Mouse (Mus musculus): ENCODE results near the gene Rbp1. TPM values are rescaled to one million over a fixed set of nuclear protein-coding genes. Genes with fewer than 3 reads are reported as not detected.

Rbp1 gene
- polyA plus RNA-seq, 1 experiment from 2014 or later, result 25.5 TPM

DNA sequence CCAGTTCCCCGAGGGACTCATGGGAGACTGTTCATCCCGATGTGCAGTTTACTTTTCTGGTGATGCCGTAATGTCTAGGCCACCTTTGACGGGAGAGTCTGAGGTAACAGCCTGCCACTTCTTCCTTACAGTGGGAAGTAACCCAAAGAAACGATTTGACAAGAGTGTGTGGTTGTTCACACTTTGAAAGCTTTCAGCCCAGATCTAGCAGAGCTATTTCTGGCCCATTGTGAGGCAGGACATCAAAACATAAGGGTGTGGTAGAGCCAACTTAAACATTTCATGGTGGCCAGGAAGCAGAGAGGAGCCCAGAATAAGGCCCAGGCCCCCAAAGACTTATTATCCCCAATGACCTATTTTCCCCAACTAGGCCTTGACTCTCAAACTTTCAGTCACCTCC, 21.1 kb upstream of the Rbp1 start:
- Histone ChIP-seq H3K27ac (replicated peaks) (no peak overlapping the region), H3K36me3 (no peaks in the 10 kb centered on the region), H3K4me3 (no peak overlapping the region), H3K27me3 (ENCODE audit: low read depth, poor library complexity, severe bottlenecking) (no peaks in the 10 kb centered on the region), H3K4me1 (no peaks in the 10 kb centered on the region), H3K9me3 (replicated peaks) (no peaks in the 10 kb centered on the region)
- DNase-seq (ENCODE audit: low spot score), result no peak
- WGBS, result 85% methylated on average over 5 of the region's 5 CpGs

DNA sequence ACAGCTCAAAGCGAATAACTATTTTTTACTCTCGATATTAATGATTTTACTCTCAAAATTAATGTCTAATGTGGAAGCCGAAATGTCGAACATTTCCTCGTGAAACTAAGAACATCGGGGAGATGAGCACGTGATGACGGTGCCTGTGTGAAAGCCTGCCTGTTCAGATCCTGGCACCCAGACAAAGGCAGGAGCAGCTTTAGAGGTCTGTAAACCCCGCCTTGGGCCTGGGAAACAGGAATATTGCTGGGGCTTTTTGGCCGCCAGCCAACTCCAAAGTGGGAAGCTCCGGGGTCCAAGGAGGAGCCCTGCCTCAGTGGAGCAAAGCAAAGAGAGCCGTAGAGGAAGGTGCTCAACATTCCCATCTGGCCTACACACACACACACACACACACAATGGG, 15.0 kb upstream of the Rbp1 start:
- Histone ChIP-seq H3K27me3 (ENCODE audit: low read depth, poor library complexity, severe bottlenecking) (no peaks in the 10 kb centered on the region), H3K4me1 (no peaks in the 10 kb centered on the region), H3K4me3 (no peak overlapping the region), H3K36me3 (no peaks in the 10 kb centered on the region), H3K27ac (replicated peaks) (no peak overlapping the region), H3K9me3 (replicated peaks) (no peaks in the 10 kb centered on the region)
- no peak for DNase-seq (ENCODE audit: low spot score)
- 91% methylated on average over 12 of the region's 12 CpGs for WGBS

DNA sequence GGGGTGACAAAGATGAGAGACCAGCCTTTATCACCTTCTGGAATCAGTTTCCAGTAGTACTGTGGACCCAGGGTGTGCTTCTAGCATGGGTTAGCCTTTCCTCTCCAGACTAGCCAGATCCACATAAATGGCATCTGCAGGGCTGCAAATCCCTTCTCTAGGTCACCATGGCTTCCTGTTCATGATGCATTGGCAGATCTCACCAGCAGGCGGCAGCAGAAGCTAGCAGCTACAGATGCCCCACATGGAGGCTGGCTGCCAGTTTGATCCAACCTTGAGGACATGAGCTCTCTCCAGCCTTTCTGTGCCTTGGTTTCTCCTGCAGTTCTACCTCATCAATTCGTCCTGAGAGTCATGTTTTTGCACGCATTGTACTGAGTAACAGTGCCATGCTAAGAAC, 13.6 kb upstream of the Rbp1 start:
- Histone ChIP-seq H3K27ac (replicated peaks) (no peak overlapping the region), H3K4me3 (no peak overlapping the region), H3K36me3 (no peaks in the 10 kb centered on the region), H3K4me1 (no peaks in the 10 kb centered on the region), H3K27me3 (ENCODE audit: low read depth, poor library complexity, severe bottlenecking) (no peaks in the 10 kb centered on the region), H3K9me3 (replicated peaks) (no peaks in the 10 kb centered on the region)
- DNase-seq (ENCODE audit: low spot score), result peak; percentile 73
- WGBS, result 39% methylated on average over 3 of the region's 3 CpGs

DNA sequence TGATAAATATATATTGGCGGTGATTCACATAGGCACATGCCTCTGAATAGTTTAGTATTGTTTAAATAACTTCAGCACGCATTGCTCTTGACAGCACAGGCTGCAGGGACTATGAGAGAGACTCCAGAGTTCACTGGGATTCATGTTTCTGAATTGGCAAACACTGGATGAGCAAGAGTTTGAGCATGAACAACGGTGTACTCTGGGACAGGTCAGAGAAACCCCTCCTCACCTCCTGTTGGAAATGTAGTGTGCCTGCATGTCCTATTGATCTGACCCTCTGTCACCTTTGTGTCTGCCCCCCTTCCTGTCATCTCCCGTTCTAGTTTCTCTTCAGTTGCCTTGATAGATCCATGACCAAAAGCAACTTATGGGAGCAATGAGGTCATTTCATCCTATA, 7.3 kb upstream of the Rbp1 start:
- Histone ChIP-seq H3K27ac (replicated peaks) (no peak overlapping the region), H3K4me1 (no peaks in the 10 kb centered on the region), H3K36me3 (no peaks in the 10 kb centered on the region), H3K27me3 (ENCODE audit: low read depth, poor library complexity, severe bottlenecking) (0 out of 2 replicates have a peak, but pooled peaks cover 7% of the 10 kb centered on the region), H3K9me3 (replicated peaks) (0 out of 2 replicates have a peak, but pooled peaks cover 3% of the 10 kb centered on the region), H3K4me3 (no peak overlapping the region)
- WGBS, result 87% methylated on average over 4 of the region's 4 CpGs
- DNase-seq (ENCODE audit: low spot score), result no peak

DNA sequence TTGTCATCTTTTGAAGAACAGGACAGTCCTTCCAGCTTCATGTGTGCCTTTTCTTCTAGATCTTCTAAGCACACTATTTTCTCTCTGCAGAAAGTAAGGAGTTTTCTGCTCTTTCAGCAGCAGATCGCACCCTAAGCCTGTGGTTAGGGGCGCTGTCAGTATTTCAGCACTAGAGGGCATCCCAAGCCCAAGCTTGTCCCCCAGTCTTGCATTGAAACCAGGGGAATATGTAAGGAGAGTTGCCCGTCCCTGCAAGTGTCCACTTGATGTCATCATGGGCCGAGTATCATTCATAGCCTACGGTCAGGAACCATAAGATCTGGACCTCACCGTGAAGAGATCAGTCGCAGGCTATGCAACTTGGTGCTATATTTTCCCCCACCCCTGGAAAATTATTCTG, 4.8 kb upstream of the Rbp1 start:
- 54% methylated on average over 7 of the region's 7 CpGs for WGBS
- peak; percentile 43 for DNase-seq (ENCODE audit: low spot score)

DNA sequence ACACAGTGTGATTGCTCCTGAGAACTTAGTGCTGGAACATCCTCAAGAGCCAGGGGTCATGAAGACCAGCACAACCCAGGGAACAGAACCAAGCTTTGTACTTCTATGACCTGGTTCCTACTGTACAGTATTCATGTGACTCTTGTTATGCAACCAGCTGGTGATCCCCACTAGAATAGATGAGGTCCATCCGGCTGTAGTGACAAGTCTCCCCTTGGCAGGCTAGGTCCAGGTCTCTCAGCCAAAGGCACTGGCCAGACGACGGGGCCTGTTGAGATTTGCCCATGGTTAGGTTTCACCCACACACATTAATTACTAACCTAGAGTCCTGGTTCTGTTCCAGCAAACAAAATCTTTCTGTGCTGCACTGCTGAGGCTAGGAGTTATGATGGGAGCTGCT, 4.4 kb upstream of the Rbp1 start:
- peaks cover 29% of the 10 kb centered on the region for H3K27me3 ChIP-seq (ENCODE audit: low read depth, poor library complexity, severe bottlenecking)
- DNase-seq (ENCODE audit: low spot score), result no peak
- no peaks in the 10 kb centered on the region for H3K36me3 ChIP-seq
- 0 out of 2 replicates have a peak, but pooled peaks cover 3% of the 10 kb centered on the region for H3K9me3 ChIP-seq (replicated peaks)
- no peaks in the 10 kb centered on the region for H3K4me1 ChIP-seq
- no peak overlapping the region for H3K4me3 ChIP-seq
- H3K27ac ChIP-seq (replicated peaks), result no peak overlapping the region
- WGBS, result 91% methylated on average over 3 of the region's 3 CpGs

More for the DNA sequence above, 4.8 kb upstream of the Rbp1 start:
- Histone ChIP-seq H3K36me3 (no peaks in the 10 kb centered on the region), H3K27me3 (ENCODE audit: low read depth, poor library complexity, severe bottlenecking) (peaks cover 25% of the 10 kb centered on the region), H3K4me3 (no peak overlapping the region), H3K9me3 (replicated peaks) (0 out of 2 replicates have a peak, but pooled peaks cover 3% of the 10 kb centered on the region), H3K27ac (replicated peaks) (no peak overlapping the region), H3K4me1 (no peaks in the 10 kb centered on the region)

DNA sequence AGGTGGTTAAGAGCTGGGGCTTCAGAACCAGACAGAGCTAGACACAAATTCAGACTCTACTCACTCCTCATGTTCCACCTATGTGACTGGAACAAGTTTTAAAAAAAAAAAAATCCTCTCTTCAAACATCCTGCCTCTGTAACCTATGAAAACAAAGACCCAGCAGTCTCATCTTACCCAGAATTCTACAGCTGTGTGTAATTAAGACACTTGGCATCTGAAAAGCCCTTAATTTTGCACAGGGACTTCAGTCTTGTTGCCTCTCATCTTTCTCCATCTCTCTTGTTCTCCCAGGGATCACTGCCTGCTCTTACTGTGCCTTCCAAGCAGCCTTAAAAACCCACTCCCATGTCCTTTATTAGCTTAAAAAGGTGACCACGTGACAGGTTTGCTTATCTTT, 2.1 kb upstream of the Rbp1 start:
- Histone ChIP-seq H3K27ac (replicated peaks) (no peak overlapping the region), H3K4me1 (peaks cover 20% of the 10 kb centered on the region), H3K4me3 (no peak overlapping the region), H3K9me3 (replicated peaks) (0 out of 2 replicates have a peak, but pooled peaks cover 3% of the 10 kb centered on the region), H3K36me3 (no peaks in the 10 kb centered on the region), H3K27me3 (ENCODE audit: low read depth, poor library complexity, severe bottlenecking) (peaks cover 52% of the 10 kb centered on the region)
- WGBS, result 79% methylated on average over 1 of the region's 1 CpGs
- DNase-seq (ENCODE audit: low spot score), result no peak

DNA sequence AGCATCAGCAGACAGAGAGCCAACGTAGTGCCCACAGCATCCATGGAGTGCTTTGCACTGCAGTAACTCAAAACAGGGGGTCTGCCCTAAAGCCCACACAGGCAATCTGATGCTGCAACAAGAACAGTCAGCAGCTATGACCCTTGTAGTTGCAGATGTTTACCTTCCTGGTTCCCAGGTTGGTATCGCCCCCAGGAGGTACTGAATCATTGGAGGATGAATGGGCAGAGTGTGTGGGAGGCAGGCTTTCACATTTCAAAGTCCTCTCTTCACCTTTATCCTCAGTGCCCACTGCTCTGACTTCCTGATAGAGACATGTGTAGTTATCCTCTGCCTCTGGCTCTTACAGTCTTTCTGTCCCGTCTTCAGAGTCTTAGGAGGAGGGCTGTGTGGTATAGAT, 858 bp upstream of the Rbp1 start:
- Histone ChIP-seq H3K4me3 (no peak overlapping the region), H3K4me1 (peaks cover 32% of the 10 kb centered on the region), H3K36me3 (no peaks in the 10 kb centered on the region), H3K27ac (replicated peaks) (no peak overlapping the region), H3K27me3 (ENCODE audit: low read depth, poor library complexity, severe bottlenecking) (peaks cover 64% of the 10 kb centered on the region), H3K9me3 (replicated peaks) (no peaks in the 10 kb centered on the region)
- no peak for DNase-seq (ENCODE audit: low spot score)
- WGBS, result 61% methylated on average over 3 of the region's 3 CpGs

DNA sequence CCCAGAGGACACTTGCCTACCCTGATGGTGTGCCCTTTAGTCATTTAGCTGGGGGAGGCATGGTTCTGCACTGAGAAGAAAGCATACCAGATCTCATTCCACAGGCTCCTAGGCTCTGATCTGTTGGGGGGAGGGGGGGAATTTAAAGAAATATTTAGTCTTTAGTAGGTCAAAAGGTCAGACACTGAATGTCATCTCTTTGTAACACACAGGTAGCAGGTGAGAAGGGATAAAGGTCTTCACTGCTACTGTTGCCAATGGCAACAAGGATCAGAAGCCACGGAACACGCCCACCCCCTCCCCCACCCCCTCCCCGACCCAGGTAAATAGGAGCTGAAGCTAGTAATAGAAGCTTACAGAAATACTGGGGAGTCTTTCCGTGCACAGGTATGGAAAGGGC, 930 bp downstream of the Rbp1 start:
- no peaks in the 10 kb centered on the region for H3K9me3 ChIP-seq (replicated peaks)
- no peak for DNase-seq (ENCODE audit: low spot score)
- H3K27ac ChIP-seq (replicated peaks), result no peak overlapping the region
- H3K36me3 ChIP-seq, result no peaks in the 10 kb centered on the region
- whole genome bisulfite sequencing, result 5% methylated on average over 4 of the region's 4 CpGs
- peaks cover 76% of the 10 kb centered on the region for H3K27me3 ChIP-seq (ENCODE audit: low read depth, poor library complexity, severe bottlenecking)
- no peak overlapping the region for H3K4me3 ChIP-seq
- H3K4me1 ChIP-seq, result peaks cover 47% of the 10 kb centered on the region

DNA sequence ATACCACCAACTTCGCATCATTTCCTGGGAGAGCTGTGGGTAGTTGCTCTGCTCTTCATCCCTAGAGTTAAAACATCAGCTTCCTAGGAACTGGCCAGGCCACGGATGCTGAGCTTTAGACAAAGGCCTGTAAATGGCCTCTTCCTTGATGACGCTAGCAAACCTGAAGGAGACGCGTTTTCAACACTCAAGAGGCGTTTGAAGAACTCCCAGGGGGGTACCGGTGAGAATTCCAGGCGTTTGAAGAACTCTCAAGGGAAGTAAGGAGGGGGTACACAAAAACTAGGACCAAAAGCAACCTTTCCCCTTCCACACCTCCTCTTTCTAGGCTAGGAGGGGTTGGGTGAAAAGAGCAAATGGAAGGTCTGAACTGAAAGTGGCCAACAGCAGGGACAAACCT, 1.5 kb downstream of the Rbp1 start:
- Histone ChIP-seq H3K4me1 (peaks cover 53% of the 10 kb centered on the region), H3K9me3 (replicated peaks) (no peaks in the 10 kb centered on the region), H3K27ac (replicated peaks) (peak overlapping the region; percentile 80), H3K4me3 (peak overlapping the region; percentile 66), H3K36me3 (no peaks in the 10 kb centered on the region), H3K27me3 (ENCODE audit: low read depth, poor library complexity, severe bottlenecking) (peaks cover 82% of the 10 kb centered on the region)
- WGBS, result 2% methylated on average over 8 of the region's 8 CpGs
- DNase-seq (ENCODE audit: low spot score), result peak; percentile 22

DNA sequence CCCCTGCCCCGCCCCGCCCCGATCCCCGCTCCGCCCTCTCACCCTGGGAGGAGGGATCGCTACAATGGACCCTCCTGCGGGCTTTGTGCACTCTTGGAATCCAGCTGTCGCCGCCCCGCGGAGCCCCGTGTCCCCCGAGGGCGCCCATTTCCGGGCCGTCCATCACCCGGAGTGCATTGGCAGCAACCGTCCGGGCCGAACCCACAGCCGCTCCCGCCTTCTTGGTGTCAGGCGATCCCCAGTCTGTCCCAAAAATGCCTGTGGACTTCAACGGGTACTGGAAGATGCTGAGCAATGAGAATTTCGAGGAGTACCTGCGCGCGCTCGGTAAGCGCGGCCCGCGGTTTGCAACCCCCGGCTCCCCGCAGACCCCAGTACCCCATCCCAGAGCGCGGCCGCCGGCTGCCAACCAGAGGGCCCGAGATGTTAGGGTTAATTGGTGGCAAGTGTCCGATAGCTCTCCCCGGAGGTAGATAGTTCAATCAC, 2.0 kb downstream of the Rbp1 start:
- Histone ChIP-seq H3K27me3 (ENCODE audit: low read depth, poor library complexity, severe bottlenecking) (peaks cover 82% of the 10 kb centered on the region), H3K36me3 (no peaks in the 10 kb centered on the region), H3K4me1 (peaks cover 58% of the 10 kb centered on the region), H3K4me3 (peak overlapping the region; percentile 66), H3K27ac (replicated peaks) (peak overlapping the region; percentile 80), H3K9me3 (replicated peaks) (no peaks in the 10 kb centered on the region)
- under 1% methylated on average over 42 of the region's 42 CpGs for WGBS
- DNase-seq (ENCODE audit: low spot score), result peak; percentile 67

DNA sequence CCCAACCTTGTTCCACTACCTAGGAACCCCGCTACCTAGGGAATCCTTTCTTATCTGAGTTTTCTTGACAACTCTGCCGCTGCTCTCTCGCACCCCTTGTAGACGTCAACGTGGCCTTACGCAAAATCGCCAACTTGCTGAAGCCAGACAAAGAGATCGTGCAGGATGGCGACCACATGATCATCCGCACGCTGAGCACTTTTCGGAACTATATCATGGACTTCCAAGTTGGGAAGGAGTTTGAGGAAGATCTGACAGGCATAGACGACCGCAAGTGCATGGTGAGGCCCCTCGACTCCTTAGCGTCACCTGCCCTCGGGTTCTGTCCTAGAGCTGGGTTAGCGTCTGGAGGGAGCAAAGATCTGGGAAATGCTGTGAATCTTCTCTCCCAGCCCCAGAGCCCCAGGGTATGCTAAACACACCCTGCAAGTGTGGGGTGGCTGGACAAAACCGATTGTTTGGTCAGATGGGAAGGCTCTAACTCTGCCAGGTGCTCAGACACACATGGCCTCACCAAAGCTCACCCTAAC, 2.7 kb downstream of the Rbp1 start:
- Histone ChIP-seq H3K4me3 (peak overlapping the region; percentile 66), H3K9me3 (replicated peaks) (no peaks in the 10 kb centered on the region), H3K27me3 (ENCODE audit: low read depth, poor library complexity, severe bottlenecking) (peaks cover 82% of the 10 kb centered on the region), H3K27ac (replicated peaks) (peak overlapping the region; percentile 80), H3K4me1 (peaks cover 63% of the 10 kb centered on the region), H3K36me3 (no peaks in the 10 kb centered on the region)
- WGBS, result 6% methylated on average over 19 of the region's 19 CpGs
- peak; percentile 33 for DNase-seq (ENCODE audit: low spot score)

DNA sequence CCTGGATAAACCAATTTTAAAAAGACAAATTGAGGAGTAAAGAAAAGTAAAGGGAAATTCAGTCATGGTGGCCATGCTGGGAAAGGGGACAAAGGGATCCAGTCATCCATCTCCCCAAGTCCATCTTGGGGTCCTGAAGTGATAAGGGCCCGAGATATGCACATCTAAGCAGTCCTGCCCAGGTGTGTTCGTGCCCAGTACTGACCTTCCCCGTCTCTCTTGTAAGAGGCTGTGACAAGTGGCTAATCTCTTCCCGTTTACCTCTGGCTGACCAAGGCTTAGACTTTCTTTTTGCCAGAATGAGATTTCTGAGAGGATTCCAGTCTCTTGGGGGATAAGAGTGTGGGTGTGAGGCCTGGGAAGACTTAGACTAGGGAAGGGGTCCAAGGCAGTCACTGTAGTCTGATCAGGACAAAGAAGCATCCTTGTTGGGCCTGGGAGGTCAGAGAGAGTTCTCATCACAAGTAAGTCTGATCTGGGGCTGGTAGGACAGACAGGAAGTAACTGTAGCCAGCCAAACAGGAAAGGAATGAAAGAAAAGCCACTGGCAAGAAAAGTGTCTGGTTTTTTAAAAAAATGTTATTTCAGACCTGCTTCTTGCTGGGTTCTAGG, 5.3 kb downstream of the Rbp1 start:
- Histone ChIP-seq H3K36me3 (no peaks in the 10 kb centered on the region), H3K27ac (replicated peaks) (no peak overlapping the region), H3K27me3 (ENCODE audit: low read depth, poor library complexity, severe bottlenecking) (peaks cover 86% of the 10 kb centered on the region), H3K4me3 (no peak overlapping the region), H3K4me1 (peaks cover 68% of the 10 kb centered on the region), H3K9me3 (replicated peaks) (no peaks in the 10 kb centered on the region)
- WGBS, result 75% methylated on average over 4 of the region's 4 CpGs
- no peak for DNase-seq (ENCODE audit: low spot score)
